Mouse (Mus musculus) CH12.LX (cell line): ENCODE measurements at regions not wholly inside any gene's neighbourhood (a gene's known extent, or its start where the extent isn't known, plus 50 kb on each side); places are given as distances from the start of the nearest gene placed in this dataset.

ENCODE experiments used
- DNase-seq: peaks from one replicate; pipeline ENCODE4 v3.0.0-alpha.2; 2013; ENCODE audit errors: extremely low read depth
- H3K27ac ChIP-seq: 2 replicates; pipeline ENCODE4 v1.5.1; 2012; ENCODE audit warnings: low read depth, mild to moderate bottlenecking, control low read depth, moderate library complexity; ENCODE audit not compliant: insufficient read depth
- H3K27me3 ChIP-seq: replicated peaks from 2 replicates; pipeline ENCODE3; 2012; ENCODE audit warnings: inconsistent platforms
- H3K36me3 ChIP-seq, 2 experiments: replicated peaks in 1 of 2; 2 replicates each; pipeline versions ENCODE3 to v1.6.1; 2012; ENCODE audit warnings: inconsistent platforms in 1 of 2, low read length in 1 of 2, mild to moderate bottlenecking in 1 of 2, mixed read lengths in 1 of 2, moderate library complexity in 1 of 2; ENCODE audit not compliant: control insufficient read depth in 1 of 2, insufficient read depth in 1 of 2
- H3K4me1 ChIP-seq, 2 experiments: 2 replicates each; pipeline ENCODE4 v1.6.1; 2012; ENCODE audit warnings: inconsistent platforms in 1 of 2, moderate library complexity in 1 of 2; ENCODE audit not compliant: insufficient read depth in 2 of 2, control insufficient read depth in 1 of 2
- H3K4me2 ChIP-seq: 2 replicates; pipeline ENCODE4 v1.6.1; 2012; ENCODE audit warnings: low read depth, mild to moderate bottlenecking, control low read depth; ENCODE audit not compliant: poor library complexity, insufficient read depth, severe bottlenecking
- H3K4me3 ChIP-seq, 3 experiments: fragments of 150-350 bp in 1 of 3; sonication (generic) in 1 of 3; replicated peaks in 1 of 3; 2 replicates each; pipeline versions ENCODE3 to v1.5.1; 2011 to 2012; ENCODE audit warnings: low read depth in 2 of 3, low read length in 2 of 3, mild to moderate bottlenecking in 2 of 3, moderate library complexity in 2 of 3, control low read depth in 1 of 3, improper control_type of control experiment in 1 of 3, inconsistent platforms in 1 of 3, mixed read lengths in 1 of 3; ENCODE audit not compliant: poor library complexity in 1 of 3
- H3K79me2 ChIP-seq: replicated peaks from 2 replicates; pipeline ENCODE4 v1.6.1; 2012; ENCODE audit warnings: mild to moderate bottlenecking, moderate library complexity; ENCODE audit not compliant: control insufficient read depth, poor library complexity, insufficient read depth, severe bottlenecking; ENCODE audit errors: extremely low read depth
- H3K9ac ChIP-seq: 2 replicates; pipeline ENCODE4 v1.6.1; 2012; ENCODE audit warnings: low read depth, mild to moderate bottlenecking, control low read depth, moderate library complexity; ENCODE audit not compliant: insufficient read depth
- H3K9me3 ChIP-seq: replicated peaks from 2 replicates; pipeline ENCODE3; 2012; ENCODE audit warnings: low read length, inconsistent platforms, mixed read lengths
- BHLHE40 ChIP-seq: IDR thresholded peaks from 2 replicates; pipeline ENCODE4 v1.6.1; 2011; ENCODE audit warnings: mild to moderate bottlenecking, low read depth, low read length, improper control_type of control experiment
- CHD2 ChIP-seq: IDR thresholded peaks from 2 replicates; pipeline ENCODE4 v1.6.1; 2011; ENCODE audit warnings: low read length, improper control_type of control experiment
- CTCF ChIP-seq, 2 experiments: IDR thresholded peaks in 1 of 2; conservative IDR thresholded peaks in 1 of 2; 2 replicates each; pipeline ENCODE4 v1.5.1; 2011 to 2012; ENCODE audit warnings: low read depth in 2 of 2, low read length in 2 of 2, improper control_type of control experiment in 1 of 2, inconsistent platforms in 1 of 2, mild to moderate bottlenecking in 1 of 2, moderate library complexity in 1 of 2
- ELF1 ChIP-seq: IDR thresholded peaks from 2 replicates; pipeline ENCODE4 v1.6.1; 2014; ENCODE audit warnings: low read depth, mild to moderate bottlenecking, inconsistent platforms, low read length, improper control_type of control experiment
- ETS1 ChIP-seq: conservative IDR thresholded peaks from 2 replicates; pipeline ENCODE4 v1.6.1; 2012; ENCODE audit warnings: low read depth, mild to moderate bottlenecking, inconsistent platforms, low read length, improper control_type of control experiment, moderate library complexity
- GABPA ChIP-seq: IDR thresholded peaks from 2 replicates; pipeline ENCODE4 v1.6.1; 2012; ENCODE audit warnings: low read depth, low read length, improper control_type of control experiment, inconsistent platforms; ENCODE audit not compliant: insufficient replicate concordance
- HCFC1 ChIP-seq: IDR thresholded peaks from 2 replicates; pipeline ENCODE4 v1.6.1; 2012; ENCODE audit warnings: low read depth, mild to moderate bottlenecking, inconsistent platforms, low read length, improper control_type of control experiment
- JUND ChIP-seq: conservative IDR thresholded peaks from 2 replicates; pipeline ENCODE4 v1.6.1; 2011; ENCODE audit warnings: low read depth, low read length, improper control_type of control experiment
- KAT2A ChIP-seq: IDR thresholded peaks from 2 replicates; pipeline ENCODE4 v1.6.1; 2012; ENCODE audit warnings: low read length, improper control_type of control experiment, inconsistent platforms; ENCODE audit not compliant: insufficient replicate concordance
- MAX ChIP-seq: IDR thresholded peaks from 2 replicates; pipeline ENCODE4 v1.6.1; 2011; ENCODE audit warnings: low read length, improper control_type of control experiment
- MAZ ChIP-seq: IDR thresholded peaks from 2 replicates; pipeline ENCODE4 v1.6.1; 2012; ENCODE audit warnings: low read depth, mild to moderate bottlenecking, inconsistent platforms, low read length, improper control_type of control experiment, moderate library complexity
- MEF2A ChIP-seq: IDR thresholded peaks from 2 replicates; pipeline ENCODE4 v1.6.1; 2014; ENCODE audit warnings: low read depth, mild to moderate bottlenecking, inconsistent platforms, low read length, improper control_type of control experiment, borderline replicate concordance
- MYC ChIP-seq: IDR thresholded peaks from 2 replicates; pipeline ENCODE4 v1.6.1; 2011; ENCODE audit warnings: low read depth, mild to moderate bottlenecking, improper control_type of control experiment, low read length
- NRF1 ChIP-seq: IDR thresholded peaks from 2 replicates; pipeline ENCODE4 v1.6.1; 2014; ENCODE audit warnings: low read depth, mild to moderate bottlenecking, inconsistent platforms, low read length, improper control_type of control experiment, moderate library complexity
- POLR2A ChIP-seq: IDR thresholded peaks from 2 replicates; pipeline ENCODE4 v1.6.1; 2011; ENCODE audit warnings: low read depth, mild to moderate bottlenecking, improper control_type of control experiment, low read length
- POLR2AphosphoS2 ChIP-seq: IDR thresholded peaks from 2 replicates; pipeline ENCODE4 v1.6.1; 2011; ENCODE audit warnings: low read depth, low read length, improper control_type of control experiment
- RCOR1 ChIP-seq: conservative IDR thresholded peaks from 2 replicates; pipeline ENCODE4 v1.6.1; 2012; ENCODE audit warnings: low read depth, mild to moderate bottlenecking, inconsistent platforms, low read length, improper control_type of control experiment
- TBP ChIP-seq: conservative IDR thresholded peaks from 2 replicates; pipeline ENCODE4 v1.6.1; 2011; ENCODE audit warnings: low read depth, low read length, improper control_type of control experiment
- USF1 ChIP-seq: IDR thresholded peaks from 2 replicates; pipeline ENCODE4 v1.6.1; 2014; ENCODE audit warnings: low read depth, mild to moderate bottlenecking, inconsistent platforms, low read length, improper control_type of control experiment
- USF2 ChIP-seq: conservative IDR thresholded peaks from 2 replicates; pipeline ENCODE4 v1.6.1; 2011; ENCODE audit warnings: low read depth, low read length, improper control_type of control experiment
- ZNF384 ChIP-seq: IDR thresholded peaks from 2 replicates; pipeline ENCODE4 v1.6.1; 2012; ENCODE audit warnings: low read depth, low read length, improper control_type of control experiment, inconsistent platforms
- dilution Hi-C: fragments of 300-500 bp; cut with MboI; formaldehyde crosslinking; loops from 2 replicates; pipeline ENCODE4 v1.14.3; 2020; ENCODE audit warnings: low sequenced_read_pairs; ENCODE audit not compliant: extremely low pct_unique_long_range_greater_than_20kb, extremely low pct_ligation_motif_present
- in situ Hi-C: fragments of 300-500 bp; cut with MboI; formaldehyde crosslinking; loops from 3 replicates; pipeline ENCODE4 v1.14.3; 2019; ENCODE audit warnings: low sequenced_read_pairs, low pct_ligation_motif_present, low pct_unique_long_range_greater_than_20kb, mixed read lengths

DNA sequence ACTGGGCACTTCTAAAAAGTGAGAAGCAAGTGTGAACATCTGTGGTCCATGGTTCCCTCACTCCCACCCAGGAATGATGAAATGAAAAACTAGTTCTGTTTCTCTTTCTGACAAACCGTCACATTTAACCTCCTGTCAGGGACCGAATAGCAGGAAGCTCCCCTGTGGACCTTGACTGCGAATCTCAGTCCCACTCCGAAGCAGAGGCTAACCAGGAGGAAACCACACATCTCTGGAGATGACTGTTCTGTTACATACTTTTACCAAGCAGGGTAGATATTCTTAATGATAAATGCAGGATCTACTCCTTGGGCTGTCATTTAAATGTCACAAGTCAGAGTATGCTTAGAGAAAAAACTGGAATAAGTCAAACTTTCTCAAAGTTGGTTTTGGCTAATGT is 181.2 kb downstream of the Ackr3 start (continued):
- TF ChIP-seq ETS1 (no peak), MAX (no peak)

DNA sequence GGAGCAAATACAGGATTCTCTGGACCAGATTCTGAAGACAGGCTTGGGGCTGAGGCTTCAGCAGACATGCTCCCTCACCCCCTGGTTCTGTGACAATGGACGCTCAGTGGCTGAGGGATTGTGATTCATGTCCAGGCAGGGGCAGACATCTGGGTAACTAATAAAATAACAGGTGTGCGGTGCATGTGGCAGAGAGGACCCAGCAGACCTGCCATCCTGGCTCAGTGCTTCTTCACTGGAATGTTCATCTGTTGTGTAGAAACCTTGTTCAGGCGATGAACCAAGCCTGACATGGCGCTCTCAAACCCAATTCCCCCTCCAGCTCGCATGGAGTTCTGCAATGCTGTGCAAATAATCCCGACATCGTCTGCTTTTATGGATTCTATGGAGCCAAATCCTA is 183.0 kb downstream of the Ackr3 start:
- no peak overlapping the region for H3K4me2 ChIP-seq
- no peaks in the 10 kb centered on the region for H3K36me3 ChIP-seq
- dilution Hi-C loops: no loop called here
- TF ChIP-seq MAZ (no peak), POLR2A (no peak), MYC (no peak), USF2 (no peak)
- TF ChIP-seq, all 38 proteins: peak for 0
- no peaks in the 10 kb centered on the region for H3K9me3 ChIP-seq
- peaks cover 0 to 7% of the 10 kb centered on the region in 2 experiments; a peak in 1 of 4 replicates for H3K4me1 ChIP-seq
- no peak overlapping the region for H3K9ac ChIP-seq
- in situ Hi-C loops: no loop called here
- H3K27ac ChIP-seq: no peak overlapping the region
- peaks cover 5% of the 10 kb centered on the region for H3K27me3 ChIP-seq
- H3K79me2 ChIP-seq: no peaks in the 10 kb centered on the region
- DNase-seq: no peak
- H3K4me3 ChIP-seq: no peak overlapping the region

DNA sequence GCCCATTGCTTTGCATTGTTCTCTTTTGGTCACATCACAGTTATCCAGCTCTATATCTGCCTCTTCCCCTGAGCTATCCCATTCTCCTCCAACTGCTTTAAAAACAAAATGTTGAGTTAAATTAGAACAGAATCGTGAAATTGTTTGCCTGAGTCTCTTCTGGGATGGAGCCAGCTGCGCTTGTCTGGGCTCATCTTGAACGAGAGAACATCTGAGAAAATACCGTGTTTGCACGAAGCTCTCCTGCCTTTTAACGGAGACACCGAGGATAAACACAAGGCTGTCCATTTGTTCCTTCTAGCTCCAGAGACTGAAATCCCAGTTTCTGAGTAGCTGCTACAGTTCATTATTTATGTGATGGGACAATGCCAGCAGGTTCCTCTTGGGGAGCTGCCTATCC is 186.6 kb downstream of the Ackr3 start:
- no peaks in the 10 kb centered on the region for H3K79me2 ChIP-seq
- H3K4me1 ChIP-seq: no peaks in the 10 kb centered on the region
- H3K36me3 ChIP-seq: no peaks in the 10 kb centered on the region
- dilution Hi-C loops: no loop called here
- no peak overlapping the region for H3K4me3 ChIP-seq
- no peak overlapping the region for H3K9ac ChIP-seq
- TF ChIP-seq ELF1: no peak
- no peak overlapping the region for H3K4me2 ChIP-seq
- no peak for DNase-seq
- in situ Hi-C loops: no loop called here
- H3K9me3 ChIP-seq: no peaks in the 10 kb centered on the region
- H3K27me3 ChIP-seq: peaks cover 5% of the 10 kb centered on the region
- H3K27ac ChIP-seq: no peak overlapping the region

DNA sequence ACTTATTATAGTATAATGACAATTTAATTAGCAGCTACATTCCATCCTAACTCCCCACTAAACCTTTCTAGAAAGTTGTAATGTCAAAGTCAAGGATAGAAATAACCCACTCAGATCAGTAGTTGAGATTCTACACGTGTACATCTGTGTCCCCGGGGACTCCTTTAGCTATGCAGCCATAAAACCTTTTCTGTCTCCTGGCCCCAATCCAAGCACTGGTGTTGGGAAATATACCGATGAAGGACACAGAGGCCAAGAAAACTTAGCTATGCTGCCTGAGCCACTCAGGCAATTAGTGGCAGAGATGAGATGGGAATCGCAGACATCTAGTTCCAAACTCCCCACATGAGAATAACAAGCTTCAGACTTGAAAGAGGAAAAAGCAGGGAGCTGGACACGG is 190.1 kb downstream of the Ackr3 start:
- in situ Hi-C loops (no loop called here), dilution Hi-C loops (no loop called here)
- DNase-seq: no peak
- Histone ChIP-seq H3K9ac (no peak overlapping the region), H3K27me3 (no peaks in the 10 kb centered on the region), H3K27ac (no peak overlapping the region), H3K4me3 (no peak overlapping the region), H3K9me3 (no peaks in the 10 kb centered on the region), H3K36me3 (no peaks in the 10 kb centered on the region), H3K4me1 (no peaks in the 10 kb centered on the region), H3K79me2 (no peaks in the 10 kb centered on the region), H3K4me2 (no peak overlapping the region)
- TF ChIP-seq HCFC1: no peak
- TF ChIP-seq RCOR1: no peak
- TF ChIP-seq CTCF (conservative IDR thresholded peaks at IDR 0.05 in 1 of 2, IDR thresholded peaks at IDR 0.05 in 1 of 2; ENCODE audit: low read depth in 2 of 2, low read length in 2 of 2): no peak
- TF ChIP-seq BHLHE40: no peak
- no peak for TF ChIP-seq MEF2A
- TF ChIP-seq MAZ: no peak
- no peak for TF ChIP-seq JUND
- no peak for TF ChIP-seq TBP
- no peak for TF ChIP-seq NRF1
- TF ChIP-seq USF2: no peak
- TF ChIP-seq KAT2A: no peak
- TF ChIP-seq ZNF384: no peak
- no peak for TF ChIP-seq CHD2
- TF ChIP-seq GABPA: no peak
- TF ChIP-seq POLR2A: no peak
- no peak for TF ChIP-seq USF1
- no peak for TF ChIP-seq POLR2AphosphoS2
